Mouse (Mus musculus) heart, embryonic 11.5 days (tissue): ENCODE data around the gene Slc38a4. TPM values are rescaled to one million over a fixed set of nuclear protein-coding genes. Genes with fewer than 3 reads are reported as not detected.

Experiments used
- ATAC-seq: fragments of 200-750 bp; cut with Nextera tagmentation; replicated peaks from 2 replicates; pipeline ENCODE4 v1.8.0; 2017; ENCODE audit warnings: moderate library complexity; ENCODE audit not compliant: insufficient number of reproducible peaks, low FRiP score, low TSS enrichment
- H3K27ac ChIP-seq: fragments of 300-500 bp; sonication (generic); 2 replicates; pipeline ENCODE4 v1.5.1; 2014; ENCODE audit warnings: mild to moderate bottlenecking, low read depth, low read length
- H3K27me3 ChIP-seq: fragments of 300-500 bp; sonication (generic); 2 replicates; pipeline ENCODE4 v1.6.1; 2014; ENCODE audit warnings: mild to moderate bottlenecking, low read length, mixed read lengths; ENCODE audit not compliant: control insufficient read depth, insufficient read depth
- H3K36me3 ChIP-seq: fragments of 300-500 bp; sonication (generic); 2 replicates; pipeline ENCODE4 v1.6.1; 2014; ENCODE audit warnings: mild to moderate bottlenecking, low read length, moderate library complexity, mixed read lengths; ENCODE audit not compliant: control insufficient read depth, insufficient read depth
- H3K4me1 ChIP-seq: fragments of 300-500 bp; sonication (generic); 2 replicates; pipeline ENCODE4 v1.6.1; 2014; ENCODE audit warnings: low read length; ENCODE audit not compliant: control insufficient read depth, insufficient read depth
- H3K4me2 ChIP-seq: fragments of 300-500 bp; sonication (generic); 2 replicates; pipeline ENCODE4 v1.6.1; 2014; ENCODE audit warnings: mild to moderate bottlenecking, moderate library complexity
- H3K4me3 ChIP-seq: fragments of 300-500 bp; sonication (generic); 2 replicates; pipeline ENCODE4 v1.5.1; 2014; ENCODE audit warnings: low read depth, low read length
- H3K9ac ChIP-seq: fragments of 300-500 bp; sonication (generic); 2 replicates; pipeline ENCODE4 v1.6.1; 2014; ENCODE audit warnings: mild to moderate bottlenecking, low read depth, low read length, moderate library complexity
- H3K9me3 ChIP-seq: fragments of 300-500 bp; sonication (generic); replicated peaks from 2 replicates; pipeline ENCODE4 v1.6.1; 2016; ENCODE audit warnings: low read length; ENCODE audit not compliant: control insufficient read depth
- WGBS: fragments of 180-500 bp; shearing (Covaris S2); extraction: QIAGEN DNeasy Blood & Tissue Kit; methylation state at CpG from one replicate; pipeline ENCODE4 v1.1.7; 2014; ENCODE audit not compliant: insufficient replicate concordance; 5-methylcytosine and 5-hydroxymethylcytosine counted together
- polyA plus RNA-seq: library from polyadenylated mRNA; unstranded; fragments of >200 nt; fragmentation: Nextera tagmentation; extraction: Ambion mirVana; gene quantifications from 2 replicates; pipeline ENCODE4 v1.2.1, GENCODE M21; 2014

Slc38a4 gene
- polyA plus RNA-seq, 1 experiment from 2014 or later: 177 TPM

- peaks cover 6% of the 10 kb centered on the region; the same call in 1 of the 2 replicates for H3K4me1 ChIP-seq
- H3K4me3 ChIP-seq: no peak overlapping the region
- no peaks in the 10 kb centered on the region for H3K9me3 ChIP-seq
- no peak overlapping the region for H3K4me2 ChIP-seq
- H3K27me3 ChIP-seq: no peaks in the 10 kb centered on the region
- no peak overlapping the region for H3K9ac ChIP-seq
- H3K27ac ChIP-seq: no peak overlapping the region
- WGBS: 76% methylated on average over 6 of the region's 6 CpGs
- no peak for ATAC-seq
- H3K36me3 ChIP-seq: no peaks in the 10 kb centered on the region
These were observed 21.9 kb upstream of the Slc38a4 start for GRCm38 (mm10) chr15:97077665-97078064.

GRCm38 (mm10) chr15:97076092-97076491 lies 20.3 kb upstream of the Slc38a4 start:
- Histone ChIP-seq H3K4me3 (no peak overlapping the region), H3K27ac (no peak overlapping the region), H3K36me3 (no peaks in the 10 kb centered on the region), H3K4me1 (peaks cover 6% of the 10 kb centered on the region; the same call in 1 of the 2 replicates), H3K9me3 (no peaks in the 10 kb centered on the region), H3K27me3 (no peaks in the 10 kb centered on the region), H3K9ac (no peak overlapping the region), H3K4me2 (no peak overlapping the region)
- ATAC-seq: no peak
- 75% methylated on average over 3 of the region's 3 CpGs for WGBS

- Histone ChIP-seq H3K36me3 (no peaks in the 10 kb centered on the region), H3K4me3 (no peak overlapping the region), H3K27ac (no peak overlapping the region), H3K9me3 (no peaks in the 10 kb centered on the region), H3K4me2 (no peak overlapping the region), H3K4me1 (peaks cover 6% of the 10 kb centered on the region; the same call in 1 of the 2 replicates), H3K9ac (no peak overlapping the region), H3K27me3 (no peaks in the 10 kb centered on the region)
- no peak for ATAC-seq
- WGBS: 64% methylated on average over 4 of the region's 4 CpGs
These were observed 19.5 kb upstream of the Slc38a4 start for GRCm38 (mm10) chr15:97075240-97075639.

DNA sequence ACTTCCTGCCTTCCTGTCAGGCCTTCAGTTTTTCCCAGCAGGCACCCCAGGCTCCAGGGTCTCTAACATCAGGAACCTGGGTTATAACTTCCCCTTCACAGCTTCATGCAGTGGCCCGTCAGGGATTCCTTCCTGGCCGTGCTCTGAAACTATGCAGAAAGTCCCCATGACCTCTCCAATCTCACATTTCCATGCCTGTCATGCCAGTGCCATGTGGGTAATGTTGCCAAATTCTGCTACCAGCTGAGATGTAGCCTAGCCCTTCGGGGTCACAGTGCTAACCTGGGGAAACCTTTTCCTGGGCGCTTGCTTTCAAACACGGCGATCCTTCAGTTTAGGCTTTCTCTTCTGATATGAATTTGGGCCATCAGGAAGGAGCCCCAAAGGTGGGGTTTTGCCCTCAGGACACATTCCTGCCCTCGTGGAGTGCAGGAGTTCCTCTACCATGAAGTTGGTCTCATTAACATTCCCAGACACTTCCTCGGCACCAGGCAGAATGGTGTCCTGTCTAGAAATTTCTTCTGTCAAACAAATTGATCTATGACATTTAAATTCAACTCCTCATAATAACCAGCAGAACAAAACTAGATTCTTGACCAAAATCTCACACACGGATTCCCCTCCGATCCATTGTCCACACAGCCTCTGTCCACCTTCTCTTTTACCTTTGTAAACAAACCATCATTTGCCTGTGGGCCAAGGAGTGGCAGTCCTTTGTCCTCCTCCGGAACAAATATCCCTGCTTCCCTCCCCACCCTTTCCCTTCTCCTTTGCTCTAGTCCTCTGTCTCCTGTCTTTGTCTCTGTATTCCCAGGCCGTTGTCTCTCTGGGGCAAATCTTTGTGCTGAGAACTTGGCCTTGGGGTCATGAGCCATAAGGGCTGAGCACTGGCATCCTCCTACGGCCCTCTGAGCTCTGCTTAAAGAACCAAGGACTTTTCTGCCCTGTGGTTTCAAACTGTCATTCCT lies 17.4 kb upstream of the Slc38a4 start:
- Histone ChIP-seq H3K4me1 (peaks cover 6% of the 10 kb centered on the region; the same call in 1 of the 2 replicates), H3K4me3 (no peak overlapping the region), H3K9ac (no peak overlapping the region), H3K4me2 (no peak overlapping the region), H3K27ac (no peak overlapping the region), H3K27me3 (no peaks in the 10 kb centered on the region), H3K36me3 (no peaks in the 10 kb centered on the region), H3K9me3 (no peaks in the 10 kb centered on the region)
- WGBS: 57% methylated on average over 13 of the region's 13 CpGs
- no peak for ATAC-seq

DNA sequence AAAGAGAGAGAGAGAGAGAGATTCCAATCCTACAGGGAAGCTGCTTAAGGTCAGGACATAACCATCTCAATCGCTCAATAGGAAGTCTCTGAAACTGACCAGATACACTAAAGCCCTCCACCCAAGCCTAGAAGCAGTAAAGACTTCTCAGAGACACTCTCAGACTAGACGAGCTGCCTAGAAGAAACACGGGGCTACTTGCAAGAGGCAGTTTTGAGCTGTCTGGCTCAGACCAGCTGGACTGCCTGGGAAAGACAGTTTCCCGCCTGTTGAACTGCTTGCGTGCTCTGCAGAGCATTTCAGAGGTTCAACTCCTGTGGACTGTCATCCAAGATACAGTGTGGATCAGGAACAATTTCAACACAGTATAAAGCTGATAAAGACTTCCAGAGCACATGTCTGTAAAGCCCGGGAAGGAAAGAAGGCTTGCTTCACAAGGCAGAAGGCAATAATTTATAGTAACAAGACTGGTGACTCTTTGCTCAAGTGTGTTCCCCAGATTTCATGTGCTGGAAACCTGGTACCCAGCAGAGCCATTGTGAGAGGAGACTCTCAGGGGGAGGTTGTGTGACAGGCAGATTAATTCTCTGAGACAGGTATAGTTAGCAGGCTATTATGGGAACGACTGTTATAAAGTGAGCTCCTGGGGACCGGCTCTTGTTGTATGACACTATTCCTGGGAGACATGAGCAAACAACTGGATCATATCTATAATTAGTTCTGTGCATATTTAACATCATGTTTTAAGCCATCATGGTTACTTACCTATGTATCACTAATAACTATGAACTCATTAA lies 11.8 kb upstream of the Slc38a4 start:
- 0 out of 2 replicates have a peak overlapping the region, but pooled peaks have one; percentile 28 for H3K9ac ChIP-seq
- no peak for ATAC-seq
- no peaks in the 10 kb centered on the region for H3K36me3 ChIP-seq

GRCm38 (mm10) chr15:97066937-97067336 lies 11.2 kb upstream of the Slc38a4 start:
- ATAC-seq: no peak
- Histone ChIP-seq H3K27me3 (no peaks in the 10 kb centered on the region), H3K9ac (no peak overlapping the region), H3K9me3 (no peaks in the 10 kb centered on the region), H3K4me1 (peaks cover 10% of the 10 kb centered on the region), H3K27ac (peak overlapping the region; percentile 71; the same call in 1 of the 2 replicates), H3K4me2 (peak overlapping the region; percentile 16; the same call in 1 of the 2 replicates), H3K36me3 (no peaks in the 10 kb centered on the region), H3K4me3 (no peak overlapping the region)
- 34% methylated on average over 5 of the region's 5 CpGs for WGBS

More for the DNA sequence above, 11.8 kb upstream of the Slc38a4 start:
- Histone ChIP-seq H3K4me2 (peak overlapping the region; percentile 16; the same call in 1 of the 2 replicates), H3K4me3 (no peak overlapping the region), H3K27me3 (no peaks in the 10 kb centered on the region), H3K27ac (peak overlapping the region; percentile 71), H3K9me3 (no peaks in the 10 kb centered on the region), H3K4me1 (peaks cover 10% of the 10 kb centered on the region)
- WGBS: 28% methylated on average over 8 of the region's 8 CpGs

DNA sequence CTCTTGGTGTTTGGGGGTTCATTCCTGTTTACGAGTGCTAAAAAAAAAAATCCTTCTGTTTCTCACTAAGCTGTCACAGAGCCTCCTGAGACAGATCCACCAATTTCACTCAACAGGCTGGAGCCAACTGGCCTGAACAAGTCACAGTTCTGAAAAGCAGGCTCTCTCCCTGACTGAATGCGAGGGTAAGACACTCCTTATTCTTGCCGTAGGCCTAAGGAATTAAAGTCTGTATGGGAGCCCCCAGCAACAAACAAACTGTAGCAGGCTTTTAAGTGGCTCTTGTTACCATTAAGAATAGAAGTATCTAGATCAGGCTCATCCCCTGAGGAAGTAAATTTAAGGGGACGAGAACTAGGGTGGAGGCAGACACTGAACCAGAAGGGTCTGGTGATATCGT lies 7.5 kb upstream of the Slc38a4 start:
- H3K4me3 ChIP-seq: no peak overlapping the region
- H3K9me3 ChIP-seq: no peaks in the 10 kb centered on the region
- H3K4me1 ChIP-seq: peaks cover 13% of the 10 kb centered on the region
- H3K27me3 ChIP-seq: no peaks in the 10 kb centered on the region
- no peak overlapping the region for H3K27ac ChIP-seq
- H3K36me3 ChIP-seq: no peaks in the 10 kb centered on the region
- H3K9ac ChIP-seq: no peak overlapping the region
- WGBS: 86% methylated on average over 5 of the region's 5 CpGs
- no peak for ATAC-seq
- no peak overlapping the region for H3K4me2 ChIP-seq

- H3K9me3 ChIP-seq: no peaks in the 10 kb centered on the region; the same call in 1 of the 2 replicates
- WGBS: 85% methylated on average over 8 of the region's 8 CpGs
- H3K4me3 ChIP-seq: no peak overlapping the region
- H3K9ac ChIP-seq: no peak overlapping the region
- H3K36me3 ChIP-seq: no peaks in the 10 kb centered on the region
- H3K4me1 ChIP-seq: peaks cover 6% of the 10 kb centered on the region; the same call in 1 of the 2 replicates
- H3K27me3 ChIP-seq: no peaks in the 10 kb centered on the region
- no peak for ATAC-seq
- H3K4me2 ChIP-seq: no peak overlapping the region
- H3K27ac ChIP-seq: no peak overlapping the region
These were observed 5.2 kb upstream of the Slc38a4 start for GRCm38 (mm10) chr15:97060973-97061372.
